Mouse (Mus musculus) stomach, postnatal 0 days (tissue): ENCODE measurements around the gene Plxna4.

ENCODE experiments used
- CTCF ChIP-seq: IDR thresholded peaks from 2 replicates; pipeline ENCODE4 v1.5.1; 2016; ENCODE audit warnings: antibody characterized with exemption, low read depth, mild to moderate bottlenecking, moderate library complexity
- EP300 ChIP-seq: optimal IDR thresholded peaks from 2 replicates; pipeline ENCODE3; 2016; ENCODE audit warnings: antibody characterized with exemption

DNA sequence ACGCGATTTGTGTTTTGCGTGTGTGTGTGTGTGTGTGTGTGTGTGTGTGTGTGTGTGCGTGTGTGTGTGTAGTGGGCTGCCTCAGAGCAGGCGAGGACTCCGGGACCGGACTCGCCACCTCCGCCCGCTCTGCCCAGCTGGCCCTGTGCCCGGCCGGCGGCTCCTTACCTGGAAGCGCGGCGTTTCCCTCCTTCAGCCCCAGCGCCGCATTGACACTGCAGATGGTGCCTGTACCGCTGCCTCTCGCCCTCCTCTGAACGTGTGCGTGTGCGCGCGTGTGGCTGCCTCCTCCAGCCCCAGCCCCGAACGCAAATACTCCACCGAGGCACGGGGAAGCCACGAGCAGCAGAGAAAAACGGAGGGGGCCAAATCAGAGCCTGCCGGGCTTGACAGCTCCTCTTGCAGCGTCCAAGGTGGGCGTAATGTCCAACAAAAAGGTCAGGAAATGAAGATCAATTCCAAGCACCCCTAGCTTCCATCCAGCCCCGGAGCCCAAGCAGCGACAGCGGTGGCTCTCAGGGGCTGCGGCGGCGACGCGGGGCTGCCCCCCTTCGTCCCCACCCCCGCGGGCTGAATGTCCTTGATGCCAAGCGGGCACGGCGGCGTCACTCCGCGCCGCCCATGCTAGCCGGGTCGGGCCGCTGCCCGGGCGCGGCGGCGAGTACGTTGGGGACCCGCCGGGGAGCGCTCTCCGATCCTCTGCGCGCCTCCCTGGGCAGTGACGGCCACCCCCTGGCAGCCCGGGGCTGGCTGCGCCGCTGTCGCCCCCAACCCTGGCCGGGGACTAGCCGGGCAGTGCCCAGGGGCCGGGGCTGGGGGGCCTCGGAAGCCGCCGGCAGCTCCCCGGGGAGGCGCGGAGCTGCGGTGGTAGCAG is 619 bp downstream of the Plxna4 start:
- no peak for TF ChIP-seq EP300
- no peak for TF ChIP-seq CTCF
